Mouse (Mus musculus): ENCODE results near the gene Fam214b. TPM values are rescaled to one million over a fixed set of nuclear protein-coding genes. Genes with fewer than 3 reads are reported as not detected.

Fam214b gene
- polyA plus RNA-seq, 1 experiment from 2014 or later: 44.8 TPM

GRCm38 (mm10) chr4:43052627-43053026 lies 6.6 kb upstream of the Fam214b start:
- WGBS: 14% methylated on average over 4 of the region's 4 CpGs
- H3K27ac ChIP-seq (replicated peaks): no peak overlapping the region
- no peak overlapping the region for H3K4me2 ChIP-seq (replicated peaks)
- no peaks in the 10 kb centered on the region for H3K36me3 ChIP-seq
- H3K27me3 ChIP-seq: no peaks in the 10 kb centered on the region
- no peak for ATAC-seq (replicated peaks)
- H3K4me1 ChIP-seq: 0 out of 2 replicates have a peak, but pooled peaks cover under 1% of the 10 kb centered on the region
- no peak overlapping the region for H3K4me3 ChIP-seq
- no peaks in the 10 kb centered on the region for H3K9me3 ChIP-seq
- H3K9ac ChIP-seq (replicated peaks): no peak overlapping the region

- no peak for ATAC-seq (replicated peaks)
- H3K4me2 ChIP-seq (replicated peaks): peak overlapping the region; percentile 81
- H3K4me1 ChIP-seq: peaks cover 34% of the 10 kb centered on the region
- H3K36me3 ChIP-seq: no peaks in the 10 kb centered on the region
- H3K27ac ChIP-seq (replicated peaks): 0 out of 2 replicates have a peak overlapping the region, but pooled peaks have one; percentile 5
- H3K4me3 ChIP-seq: no peak overlapping the region; the same call in 1 of the 2 replicates
- WGBS: 7% methylated on average over 5 of the region's 5 CpGs
- H3K9ac ChIP-seq (replicated peaks): no peak overlapping the region
- no peaks in the 10 kb centered on the region for H3K9me3 ChIP-seq
- H3K27me3 ChIP-seq: no peaks in the 10 kb centered on the region
Observed at GRCm38 (mm10) chr4:43047231-43047630, 1.2 kb upstream of the Fam214b start.

- peak overlapping the region; percentile 81; the same call in 1 of the 2 replicates for H3K4me2 ChIP-seq (replicated peaks)
- H3K36me3 ChIP-seq: no peaks in the 10 kb centered on the region
- H3K27ac ChIP-seq (replicated peaks): no peak overlapping the region
- no peak for ATAC-seq (replicated peaks)
- no peaks in the 10 kb centered on the region for H3K9me3 ChIP-seq
- WGBS: 61% methylated on average over 5 of the region's 5 CpGs
- H3K9ac ChIP-seq (replicated peaks): no peak overlapping the region
- H3K27me3 ChIP-seq: no peaks in the 10 kb centered on the region
- H3K4me1 ChIP-seq: peaks cover 34% of the 10 kb centered on the region
- H3K4me3 ChIP-seq: 0 out of 2 replicates have a peak overlapping the region, but pooled peaks have one; percentile 8
Observed at GRCm38 (mm10) chr4:43046607-43047006, 587 bp upstream of the Fam214b start.

GRCm38 (mm10) chr4:43045285-43045658 lies 748 bp downstream of the Fam214b start:
- Histone ChIP-seq H3K9ac (replicated peaks) (peak overlapping the region; percentile 55), H3K4me2 (replicated peaks) (peak overlapping the region; percentile 81), H3K4me1 (peaks cover 39% of the 10 kb centered on the region), H3K27me3 (no peaks in the 10 kb centered on the region), H3K4me3 (peak overlapping the region; percentile 71), H3K36me3 (no peaks in the 10 kb centered on the region), H3K27ac (replicated peaks) (peak overlapping the region; percentile 93), H3K9me3 (no peaks in the 10 kb centered on the region)
- peak; percentile 8 for ATAC-seq (replicated peaks)
- WGBS: 2% methylated on average over 13 of the region's 13 CpGs

GRCm38 (mm10) chr4:43044673-43045072 lies 1.3 kb downstream of the Fam214b start:
- Histone ChIP-seq H3K4me3 (peak overlapping the region; percentile 71), H3K4me1 (peaks cover 40% of the 10 kb centered on the region), H3K4me2 (replicated peaks) (peak overlapping the region; percentile 81), H3K36me3 (no peaks in the 10 kb centered on the region), H3K9ac (replicated peaks) (peak overlapping the region; percentile 55), H3K27me3 (no peaks in the 10 kb centered on the region), H3K9me3 (no peaks in the 10 kb centered on the region), H3K27ac (replicated peaks) (peak overlapping the region; percentile 93)
- ATAC-seq (replicated peaks): no peak
- 3% methylated on average over 4 of the region's 4 CpGs for WGBS

- H3K9ac ChIP-seq (replicated peaks): peak overlapping the region; percentile 55
- H3K4me2 ChIP-seq (replicated peaks): peak overlapping the region; percentile 81
- H3K4me3 ChIP-seq: peak overlapping the region; percentile 71
- H3K27ac ChIP-seq (replicated peaks): peak overlapping the region; percentile 93
- H3K9me3 ChIP-seq: no peaks in the 10 kb centered on the region
- H3K36me3 ChIP-seq: no peaks in the 10 kb centered on the region
- H3K27me3 ChIP-seq: no peaks in the 10 kb centered on the region
- WGBS: 5% methylated on average over 7 of the region's 7 CpGs
- ATAC-seq (replicated peaks): peak; percentile 53
- peaks cover 48% of the 10 kb centered on the region for H3K4me1 ChIP-seq
Observed at GRCm38 (mm10) chr4:43043644-43044357, 2.2 kb downstream of the Fam214b start.

GRCm38 (mm10) chr4:43040881-43041547 lies 5.0 kb downstream of the Fam214b start:
- peaks cover 55% of the 10 kb centered on the region for H3K4me1 ChIP-seq
- WGBS: 69% methylated on average over 9 of the region's 9 CpGs

GRCm38 (mm10) chr4:43040114-43040572 lies 5.9 kb downstream of the Fam214b start:
- Histone ChIP-seq H3K27me3 (no peaks in the 10 kb centered on the region), H3K9me3 (no peaks in the 10 kb centered on the region), H3K4me1 (peaks cover 54% of the 10 kb centered on the region), H3K4me2 (replicated peaks) (peak overlapping the region; percentile 71), H3K27ac (replicated peaks) (peak overlapping the region; percentile 78), H3K36me3 (peaks cover 17% of the 10 kb centered on the region), H3K4me3 (peak overlapping the region; percentile 81), H3K9ac (replicated peaks) (peak overlapping the region; percentile 62)
- ATAC-seq (replicated peaks): peak; percentile 97
- WGBS: under 1% methylated on average over 25 of the region's 25 CpGs

More at GRCm38 (mm10) chr4:43040881-43041547, 5.0 kb downstream of the Fam214b start:
- Histone ChIP-seq H3K36me3 (peaks cover 8% of the 10 kb centered on the region), H3K4me2 (replicated peaks) (no peak overlapping the region), H3K27ac (replicated peaks) (peak overlapping the region; percentile 35), H3K9ac (replicated peaks) (no peak overlapping the region), H3K27me3 (no peaks in the 10 kb centered on the region), H3K4me3 (no peak overlapping the region), H3K9me3 (no peaks in the 10 kb centered on the region)
- ATAC-seq (replicated peaks): no peak

GRCm38 (mm10) chr4:43039609-43040008 lies 6.4 kb downstream of the Fam214b start:
- Histone ChIP-seq H3K4me2 (replicated peaks) (peak overlapping the region; percentile 71), H3K36me3 (peaks cover 22% of the 10 kb centered on the region), H3K9me3 (no peaks in the 10 kb centered on the region), H3K9ac (replicated peaks) (peak overlapping the region; percentile 62), H3K4me1 (peaks cover 49% of the 10 kb centered on the region), H3K27ac (replicated peaks) (peak overlapping the region; percentile 78), H3K27me3 (no peaks in the 10 kb centered on the region), H3K4me3 (peak overlapping the region; percentile 81)
- no peak; the same call in 1 of the 2 replicates for ATAC-seq (replicated peaks)
- WGBS: 2% methylated on average over 11 of the region's 11 CpGs

- Histone ChIP-seq H3K4me2 (replicated peaks) (peak overlapping the region; percentile 71), H3K9me3 (no peaks in the 10 kb centered on the region), H3K27ac (replicated peaks) (0 out of 2 replicates have a peak overlapping the region, but pooled peaks have one; percentile 78), H3K4me3 (peak overlapping the region; percentile 81), H3K27me3 (no peaks in the 10 kb centered on the region), H3K9ac (replicated peaks) (peak overlapping the region; percentile 62), H3K4me1 (peaks cover 41% of the 10 kb centered on the region), H3K36me3 (peaks cover 30% of the 10 kb centered on the region)
- WGBS: 57% methylated on average over 15 of the region's 15 CpGs
- no peak for ATAC-seq (replicated peaks)
Observed at GRCm38 (mm10) chr4:43038567-43039495, 7.2 kb downstream of the Fam214b start.

- ATAC-seq (replicated peaks): no peak
- no peak overlapping the region for H3K4me2 ChIP-seq (replicated peaks)
Observed at GRCm38 (mm10) chr4:43037860-43038566, 8.0 kb downstream of the Fam214b start.

More at GRCm38 (mm10) chr4:43037860-43038566, 8.0 kb downstream of the Fam214b start:
- H3K4me3 ChIP-seq: no peak overlapping the region
- H3K4me1 ChIP-seq: peaks cover 33% of the 10 kb centered on the region
- H3K36me3 ChIP-seq: peaks cover 37% of the 10 kb centered on the region
- 76% methylated on average over 4 of the region's 4 CpGs for WGBS
- no peak overlapping the region for H3K27ac ChIP-seq (replicated peaks)
- no peak overlapping the region for H3K9ac ChIP-seq (replicated peaks)
- H3K9me3 ChIP-seq: no peaks in the 10 kb centered on the region
- H3K27me3 ChIP-seq: no peaks in the 10 kb centered on the region

All from forebrain, embryonic 15.5 days (tissue).